Mouse (Mus musculus) ES-E14 (cell line): ENCODE data around the gene Tulp1. TPM values are rescaled to one million over a fixed set of nuclear protein-coding genes. Genes with fewer than 3 reads are reported as not detected.

Experiments used
- DNase-seq: peaks from one replicate; pipeline ENCODE4 v3.0.0-alpha.2; 2013; ENCODE audit warnings: low read depth, low spot score
- H3K27ac ChIP-seq: 2 replicates; pipeline ENCODE4 v1.5.1; 2012; ENCODE audit warnings: low read depth, mild to moderate bottlenecking, low read length, moderate library complexity, mixed read lengths; ENCODE audit not compliant: poor library complexity, insufficient read depth, severe bottlenecking
- H3K36me3 ChIP-seq: 2 replicates; pipeline ENCODE4 v1.6.1; 2012; ENCODE audit warnings: mild to moderate bottlenecking, low read length, moderate library complexity, mixed read lengths; ENCODE audit not compliant: control insufficient read depth, poor library complexity, insufficient read depth, severe bottlenecking
- H3K4me1 ChIP-seq, 2 experiments: fragments of 150-350 bp in 1 of 2; sonication (generic) in 1 of 2; 2 replicates each; pipeline ENCODE4 v1.6.1; 2012; ENCODE audit warnings: low read length in 2 of 2, mild to moderate bottlenecking in 1 of 2, mixed read lengths in 1 of 2; ENCODE audit not compliant: control insufficient read depth in 2 of 2, insufficient read depth in 2 of 2, poor library complexity in 1 of 2
- H3K4me3 ChIP-seq, 2 experiments: fragments of 150-350 bp in 1 of 2; sonication (generic) in 1 of 2; 2 replicates each; pipeline ENCODE4 v1.5.1; 2012; ENCODE audit warnings: low read length in 2 of 2, low read depth in 1 of 2, mild to moderate bottlenecking in 1 of 2, mixed read lengths in 1 of 2; ENCODE audit not compliant: insufficient read depth in 1 of 2, poor library complexity in 1 of 2, severe bottlenecking in 1 of 2
- H3K9ac ChIP-seq: 2 replicates; pipeline ENCODE4 v1.6.1; 2012; ENCODE audit warnings: low read depth, mild to moderate bottlenecking, low read length, mixed read lengths; ENCODE audit not compliant: poor library complexity, insufficient read depth, severe bottlenecking
- H3K9me3 ChIP-seq: fragments of 150-350 bp; sonication (generic); 2 replicates; pipeline ENCODE4 v1.6.1; 2012; ENCODE audit warnings: low read depth, mild to moderate bottlenecking, low read length; ENCODE audit not compliant: control insufficient read depth, insufficient read depth
- CHD2 ChIP-seq: IDR thresholded peaks from 2 replicates; pipeline ENCODE4 v1.6.1; 2014; ENCODE audit warnings: mild to moderate bottlenecking, low read depth, low read length, inconsistent platforms
- HCFC1 ChIP-seq: IDR thresholded peaks from 2 replicates; pipeline ENCODE4 v1.6.1; 2012; ENCODE audit warnings: low read length, inconsistent platforms, borderline replicate concordance; ENCODE audit not compliant: insufficient read depth
- MAFK ChIP-seq: IDR thresholded peaks from 2 replicates; pipeline ENCODE4 v1.6.1; 2014; ENCODE audit warnings: mild to moderate bottlenecking, low read depth, low read length, inconsistent platforms; ENCODE audit not compliant: insufficient read depth
- ZC3H11A ChIP-seq: IDR thresholded peaks from 2 replicates; pipeline ENCODE4 v1.6.1; 2012; ENCODE audit warnings: low read depth, mild to moderate bottlenecking, inconsistent platforms, low read length, borderline replicate concordance
- ZNF384 ChIP-seq: IDR thresholded peaks from 2 replicates; pipeline ENCODE4 v1.6.1; 2012; ENCODE audit warnings: low read depth, low read length, inconsistent platforms
- in situ Hi-C, 2 experiments: fragments of 600-800 bp; cut with MboI; formaldehyde crosslinking; loops; one replicate each; pipeline ENCODE4 v1.15.1; 2025; ENCODE audit warnings: low sequenced_read_pairs in 2 of 2, inconsistent platforms in 1 of 2; ENCODE audit not compliant: unreplicated experiment in 2 of 2
- total RNA-seq: library from RNA; depleted of rRNA; stranded (reverse); fragments of 300-350 nt; gene quantifications from 2 replicates; pipeline ENCODE4 v1.2.3, GENCODE M21; 2012

The Tulp1 gene
- total RNA-seq, 1 experiment, result 3.7 TPM

DNA sequence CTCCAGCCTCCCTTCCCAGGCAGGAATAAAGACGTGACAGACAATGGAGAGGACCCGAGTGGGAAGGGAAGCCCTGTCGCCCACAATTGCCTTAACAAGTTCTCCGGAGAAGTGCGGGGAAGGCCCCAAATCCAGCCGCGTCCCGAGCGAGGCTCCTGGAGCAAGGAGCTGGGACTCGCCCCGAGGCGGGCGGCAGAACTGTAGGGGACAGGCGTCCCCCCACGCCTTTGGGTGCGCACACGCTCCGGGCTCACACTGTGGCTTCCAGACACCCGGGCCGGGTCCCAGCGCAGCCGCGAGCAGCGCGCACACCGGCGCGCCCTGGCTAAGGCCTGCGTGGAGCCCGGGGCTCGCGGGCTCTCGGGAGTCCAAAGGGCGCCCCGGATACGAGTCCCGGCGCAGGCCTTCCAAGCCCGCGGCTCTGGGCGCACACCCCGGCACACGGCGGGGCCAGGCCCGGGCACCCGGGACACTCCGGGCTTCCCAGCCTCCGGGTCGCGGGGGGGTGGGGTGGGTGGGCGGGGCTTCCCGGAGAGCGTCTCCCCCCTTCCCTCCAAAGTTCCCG is 15.0 kb downstream of the Tulp1 start:
- in situ Hi-C loops, result no loop called here
- no peak overlapping the region for H3K27ac ChIP-seq
- H3K4me3 ChIP-seq, result peak overlapping the region; percentile 73 to 93
- no peak for DNase-seq
- H3K36me3 ChIP-seq, result no peaks in the 10 kb centered on the region
- no peaks in the 10 kb centered on the region for H3K9me3 ChIP-seq
- H3K4me1 ChIP-seq, result peaks cover 2 to 45% of the 10 kb centered on the region in 2 experiments; a peak in 2 of 4 replicates
- no peak for TF ChIP-seq CHD2
- TF ChIP-seq HCFC1, result no peak
- no peak for TF ChIP-seq ZNF384
- no peak for TF ChIP-seq ZC3H11A
- TF ChIP-seq MAFK, result no peak
- peak overlapping the region; percentile 47 for H3K9ac ChIP-seq

DNA sequence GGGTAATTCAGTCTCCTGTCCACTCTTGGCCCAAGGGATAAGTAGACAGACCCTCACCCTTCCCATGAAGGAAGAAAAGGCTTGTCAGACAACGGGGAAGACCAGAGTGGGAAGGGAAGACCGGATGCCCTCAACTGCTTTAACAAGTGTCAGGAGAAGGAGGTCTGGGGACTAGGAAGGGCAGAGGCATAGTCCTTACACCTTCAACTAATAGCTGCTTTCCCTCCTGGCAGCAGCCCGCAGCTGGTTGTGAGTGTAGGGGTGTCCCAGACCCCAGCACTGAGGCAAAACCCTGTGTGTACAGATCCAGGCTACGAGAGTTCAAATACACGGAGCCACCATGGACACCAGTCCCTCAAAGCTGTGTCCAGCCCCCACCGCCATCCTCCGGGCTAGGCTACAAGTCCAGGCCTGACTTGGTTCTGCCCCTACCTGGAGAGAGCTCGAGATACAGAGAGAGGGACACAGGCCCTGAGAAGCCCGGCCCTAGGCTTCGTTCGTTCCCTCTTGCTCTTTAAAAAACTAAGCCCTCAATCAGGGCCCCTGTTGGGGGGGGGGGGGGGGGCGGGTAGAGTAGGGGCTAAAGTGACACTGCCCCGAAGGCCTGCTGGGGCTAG is 15.7 kb downstream of the Tulp1 start:
- peak overlapping the region; percentile 73 to 93 for H3K4me3 ChIP-seq
- peak overlapping the region; percentile 47; the same call in 1 of the 2 replicates for H3K9ac ChIP-seq
- in situ Hi-C loops, result no loop called here
- no peaks in the 10 kb centered on the region for H3K9me3 ChIP-seq
- no peak for TF ChIP-seq CHD2
- no peak overlapping the region for H3K27ac ChIP-seq
- peaks cover 4 to 51% of the 10 kb centered on the region in 2 experiments; a peak in 2 of 4 replicates for H3K4me1 ChIP-seq
- DNase-seq, result no peak
- no peaks in the 10 kb centered on the region for H3K36me3 ChIP-seq

DNA sequence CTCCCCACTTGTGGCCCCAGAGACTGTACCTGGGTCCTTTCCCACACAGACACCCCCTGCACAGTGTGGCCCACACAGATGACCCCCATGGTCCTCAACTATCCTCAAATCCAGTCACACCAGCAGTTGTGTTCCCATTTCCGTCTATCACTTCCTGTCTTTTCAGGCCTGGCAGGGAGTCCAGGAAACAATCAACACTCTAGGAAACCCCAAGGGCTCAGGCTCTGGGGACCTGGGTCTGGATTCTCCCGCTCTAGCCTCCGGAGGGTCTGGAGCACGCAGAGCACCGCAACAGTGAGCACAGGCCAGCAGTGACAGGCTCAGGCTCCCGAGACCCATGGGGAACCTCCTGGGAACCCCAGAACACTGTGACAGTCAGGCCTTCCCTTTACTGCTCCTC is 16.8 kb downstream of the Tulp1 start:
- Histone ChIP-seq H3K36me3 (no peaks in the 10 kb centered on the region), H3K9me3 (no peaks in the 10 kb centered on the region), H3K27ac (no peak overlapping the region), H3K4me1 (peaks cover 4 to 57% of the 10 kb centered on the region in 2 experiments; a peak in 2 of 4 replicates), H3K4me3 (no peak overlapping the region), H3K9ac (no peak overlapping the region)
- in situ Hi-C loops, result no loop called here
- TF ChIP-seq MAFK (no peak), ZNF384 (no peak), ZC3H11A (no peak), HCFC1 (no peak), CHD2 (no peak)
- DNase-seq, result no peak

DNA sequence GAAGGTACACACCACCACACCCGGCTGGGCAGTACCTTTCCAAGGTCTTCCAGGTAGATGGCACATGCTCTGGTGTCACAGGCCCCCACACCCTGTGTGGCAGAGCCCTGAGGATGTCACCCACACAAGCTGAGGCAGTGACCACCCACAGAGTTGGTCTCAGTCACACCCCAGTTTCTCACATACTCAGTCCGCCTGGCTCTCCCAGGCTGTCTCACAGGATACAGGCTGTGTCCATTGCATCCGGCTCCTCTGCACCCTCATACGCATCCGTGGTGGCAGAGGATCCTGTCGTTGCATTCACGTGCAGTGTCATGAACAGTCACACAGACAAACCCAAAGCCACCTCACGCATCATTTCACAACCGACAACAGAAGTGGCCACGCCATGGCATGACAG is 17.7 kb downstream of the Tulp1 start:
- H3K27ac ChIP-seq, result no peak overlapping the region
- in situ Hi-C loops, result no loop called here
- peaks cover 3 to 59% of the 10 kb centered on the region in 2 experiments; a peak in 2 of 4 replicates for H3K4me1 ChIP-seq
- H3K36me3 ChIP-seq, result no peaks in the 10 kb centered on the region
- no peaks in the 10 kb centered on the region for H3K9me3 ChIP-seq
- no peak for DNase-seq
- TF ChIP-seq HCFC1 (no peak), ZNF384 (no peak), ZC3H11A (no peak), MAFK (no peak)
- no peak overlapping the region for H3K4me3 ChIP-seq
- H3K9ac ChIP-seq, result no peak overlapping the region
